Mouse (Mus musculus) limb, embryonic 10.5 days (tissue): Measurements from ENCODE around the gene Zcchc17. TPM values are rescaled to one million over a fixed set of nuclear protein-coding genes. Genes with fewer than 3 reads are reported as not detected.
A peak's percentile ranks its signal among the peaks of the same experiment; 100 is the strongest.

Experiments used
- DNase-seq: peaks from one replicate; pipeline ENCODE4 v3.0.0-alpha.2; 2017; ENCODE audit warnings: low spot score
- H3K27ac ChIP-seq: fragments of 300-500 bp; sonication (generic); 2 replicates; pipeline ENCODE4 v1.5.1; 2016; ENCODE audit warnings: mild to moderate bottlenecking
- H3K27me3 ChIP-seq: fragments of 300-500 bp; sonication (generic); 2 replicates; pipeline ENCODE4 v1.6.1; 2016; ENCODE audit warnings: low read depth, mild to moderate bottlenecking; ENCODE audit not compliant: poor library complexity, severe bottlenecking
- H3K36me3 ChIP-seq: fragments of 300-500 bp; sonication (generic); 2 replicates; pipeline ENCODE4 v1.6.1; 2016; ENCODE audit warnings: mild to moderate bottlenecking, moderate library complexity
- H3K4me1 ChIP-seq: fragments of 300-500 bp; sonication (generic); 2 replicates; pipeline ENCODE4 v1.6.1; 2016
- H3K4me3 ChIP-seq: fragments of 300-500 bp; sonication (generic); 2 replicates; pipeline ENCODE4 v1.5.1; 2016; ENCODE audit warnings: mild to moderate bottlenecking, moderate library complexity
- H3K9me3 ChIP-seq: fragments of 300-500 bp; sonication (generic); replicated peaks from 2 replicates; pipeline ENCODE4 v1.6.1; 2016; ENCODE audit warnings: mild to moderate bottlenecking
- WGBS: fragments of 180-500 bp; shearing (Covaris S2); methylation state at CpG from one replicate; pipeline ENCODE4 v1.1.7; 2016; 5-methylcytosine and 5-hydroxymethylcytosine counted together
- polyA plus RNA-seq: library from polyadenylated mRNA; unstranded; fragments of >200 nt; fragmentation: Nextera tagmentation; extraction: Ambion mirVana; gene quantifications from 2 replicates; pipeline ENCODE4 v1.2.1, GENCODE M21; 2016

The Zcchc17 gene
- polyA plus RNA-seq, 1 experiment from 2014 or later: 72.9 TPM

DNA sequence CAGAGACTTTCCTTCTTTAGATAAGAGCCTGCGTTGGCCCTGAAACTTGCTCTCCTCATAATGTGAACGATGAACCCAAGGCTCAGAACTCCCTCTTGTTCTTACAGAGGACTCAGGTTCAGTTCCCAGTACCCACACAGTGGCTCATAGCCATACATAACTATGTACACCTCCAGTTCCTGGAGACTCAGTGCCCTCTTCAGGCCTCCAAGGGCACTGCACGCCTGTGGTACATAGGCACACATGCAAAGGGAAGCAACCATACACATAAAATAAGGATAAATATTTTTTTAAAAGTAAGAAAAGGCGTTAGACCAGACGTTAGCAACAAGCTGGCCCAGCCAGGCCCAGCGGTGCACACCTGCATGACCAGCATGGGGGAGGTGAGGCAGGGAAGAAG, 10.1 kb downstream of the Zcchc17 start:
- H3K4me1 ChIP-seq: no peaks in the 10 kb centered on the region
- DNase-seq: no peak
- no peak overlapping the region for H3K4me3 ChIP-seq
- H3K9me3 ChIP-seq: no peaks in the 10 kb centered on the region
- peaks cover 94% of the 10 kb centered on the region for H3K36me3 ChIP-seq
- H3K27ac ChIP-seq: no peak overlapping the region
- WGBS: 97% methylated on average over 6 of the region's 6 CpGs
- no peaks in the 10 kb centered on the region for H3K27me3 ChIP-seq

DNA sequence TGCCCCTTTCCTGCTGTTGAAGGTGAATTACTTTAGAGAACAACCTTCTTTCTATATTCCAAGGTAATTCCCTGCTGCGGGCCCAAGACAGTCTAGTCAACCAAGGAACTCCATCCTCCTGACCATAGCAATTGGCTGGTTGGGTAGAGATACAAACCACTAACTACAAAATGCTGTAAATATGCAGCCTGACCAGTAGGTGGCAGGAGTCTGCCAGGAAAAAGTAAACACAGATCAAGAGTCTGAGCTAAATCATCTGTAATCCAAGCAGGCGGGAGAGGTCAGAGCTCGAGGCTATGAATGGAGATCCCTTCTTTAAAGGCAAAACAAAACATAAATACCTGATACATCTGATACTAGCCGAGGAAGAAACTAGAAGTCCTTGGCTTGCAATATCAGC, 18.1 kb downstream of the Zcchc17 start:
- Histone ChIP-seq H3K4me3 (no peak overlapping the region), H3K27ac (no peak overlapping the region), H3K27me3 (no peaks in the 10 kb centered on the region), H3K4me1 (no peaks in the 10 kb centered on the region), H3K36me3 (peaks cover 61% of the 10 kb centered on the region), H3K9me3 (no peaks in the 10 kb centered on the region)
- DNase-seq: peak; percentile 52
- 38% methylated on average over 4 of the region's 4 CpGs for WGBS

DNA sequence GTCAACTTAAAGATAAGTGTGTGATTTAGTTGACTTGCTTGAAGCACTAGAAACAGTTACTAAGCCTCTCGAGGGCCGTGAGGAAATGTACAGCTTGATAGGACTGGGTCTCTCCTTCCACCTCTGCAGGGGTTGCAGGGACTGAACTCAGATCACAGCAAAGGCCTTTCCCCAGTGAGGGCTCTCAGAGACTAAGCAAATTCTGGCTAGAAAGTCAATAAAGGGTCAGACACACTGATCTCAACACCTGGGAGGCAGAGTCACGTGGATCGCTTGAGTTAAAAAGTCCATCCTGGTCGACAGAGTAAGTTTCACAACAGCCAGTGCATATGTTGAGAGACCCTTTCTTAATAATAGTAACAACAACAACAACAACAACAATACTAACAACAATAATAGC, 23.9 kb downstream of the Zcchc17 start:
- Histone ChIP-seq H3K4me1 (no peaks in the 10 kb centered on the region), H3K9me3 (no peaks in the 10 kb centered on the region), H3K36me3 (peaks cover 72% of the 10 kb centered on the region), H3K27me3 (no peaks in the 10 kb centered on the region), H3K27ac (no peak overlapping the region), H3K4me3 (no peak overlapping the region)
- no peak for DNase-seq
- WGBS: 89% methylated on average over 5 of the region's 5 CpGs

DNA sequence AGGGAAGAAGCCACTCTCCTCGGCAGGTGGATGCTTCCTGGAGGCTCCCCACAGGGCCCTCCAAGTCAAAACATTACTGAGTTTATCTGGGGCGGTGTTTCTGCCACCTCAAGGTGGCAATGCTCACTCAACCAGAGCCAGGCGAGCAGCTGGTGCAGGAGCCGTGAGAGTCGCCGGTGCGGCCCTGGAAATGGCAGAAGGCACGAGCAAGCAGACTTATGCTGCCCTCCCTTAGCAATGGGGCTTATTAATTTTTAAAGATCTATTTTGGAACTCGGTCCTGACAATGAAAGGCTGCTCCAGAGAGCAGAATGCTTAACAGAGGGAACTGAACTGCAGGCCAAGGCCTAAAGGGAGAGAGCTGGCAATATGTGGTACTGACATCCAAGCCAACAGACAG, 32.4 kb downstream of the Zcchc17 start:
- Histone ChIP-seq H3K36me3 (peaks cover 84% of the 10 kb centered on the region), H3K27ac (no peak overlapping the region), H3K9me3 (no peaks in the 10 kb centered on the region), H3K4me1 (no peaks in the 10 kb centered on the region), H3K4me3 (no peak overlapping the region), H3K27me3 (no peaks in the 10 kb centered on the region)
- 88% methylated on average over 9 of the region's 9 CpGs for WGBS
- DNase-seq: no peak

DNA sequence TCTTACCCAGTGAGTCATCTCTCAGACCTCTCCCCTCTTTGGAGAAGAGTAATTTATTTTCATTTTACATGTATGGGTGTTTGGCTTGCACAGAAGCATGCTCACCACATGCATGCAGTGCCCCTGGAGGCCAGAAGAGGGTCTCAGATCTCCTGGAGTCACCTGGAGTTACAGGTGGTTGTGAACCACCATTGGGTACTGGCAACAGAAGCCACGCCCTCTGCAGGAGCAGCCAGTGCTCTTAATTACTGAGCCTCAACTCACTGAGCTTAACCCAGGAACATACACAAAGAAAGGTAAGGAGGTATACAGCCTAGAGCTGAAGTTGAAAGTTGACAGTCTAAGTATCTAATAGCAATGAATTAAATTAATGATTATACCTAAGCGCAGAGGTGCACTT, 34.3 kb downstream of the Zcchc17 start:
- 96% methylated on average over 2 of the region's 2 CpGs for WGBS
- no peak for DNase-seq
- no peaks in the 10 kb centered on the region for H3K27me3 ChIP-seq
- H3K9me3 ChIP-seq: no peaks in the 10 kb centered on the region
- H3K36me3 ChIP-seq: peaks cover 85% of the 10 kb centered on the region
- H3K27ac ChIP-seq: no peak overlapping the region
- no peak overlapping the region for H3K4me3 ChIP-seq
- H3K4me1 ChIP-seq: no peaks in the 10 kb centered on the region

DNA sequence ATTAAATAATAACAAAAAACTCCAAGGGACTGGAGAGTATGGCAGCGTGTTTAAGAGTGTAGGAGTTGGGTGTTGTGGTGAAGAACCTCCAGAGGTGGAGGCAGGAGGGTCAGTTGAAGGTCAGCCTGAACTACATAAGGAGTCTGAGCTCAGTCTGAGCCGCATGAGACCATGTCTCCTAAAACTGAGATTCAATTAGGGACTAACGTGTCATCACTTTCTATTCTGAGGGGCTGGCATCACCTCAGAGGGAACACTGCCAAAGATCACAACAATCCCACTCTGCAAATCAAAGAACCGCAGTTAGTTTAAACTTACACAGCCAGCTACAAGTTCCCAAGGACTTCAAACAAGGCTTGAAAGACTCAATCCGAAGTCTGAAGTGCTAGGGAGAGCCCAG, 36.1 kb downstream of the Zcchc17 start:
- Histone ChIP-seq H3K4me1 (no peaks in the 10 kb centered on the region), H3K27me3 (no peaks in the 10 kb centered on the region), H3K27ac (no peak overlapping the region), H3K9me3 (no peaks in the 10 kb centered on the region), H3K4me3 (no peak overlapping the region), H3K36me3 (peaks cover 90% of the 10 kb centered on the region)
- no peak for DNase-seq
- WGBS: 83% methylated on average over 5 of the region's 5 CpGs

DNA sequence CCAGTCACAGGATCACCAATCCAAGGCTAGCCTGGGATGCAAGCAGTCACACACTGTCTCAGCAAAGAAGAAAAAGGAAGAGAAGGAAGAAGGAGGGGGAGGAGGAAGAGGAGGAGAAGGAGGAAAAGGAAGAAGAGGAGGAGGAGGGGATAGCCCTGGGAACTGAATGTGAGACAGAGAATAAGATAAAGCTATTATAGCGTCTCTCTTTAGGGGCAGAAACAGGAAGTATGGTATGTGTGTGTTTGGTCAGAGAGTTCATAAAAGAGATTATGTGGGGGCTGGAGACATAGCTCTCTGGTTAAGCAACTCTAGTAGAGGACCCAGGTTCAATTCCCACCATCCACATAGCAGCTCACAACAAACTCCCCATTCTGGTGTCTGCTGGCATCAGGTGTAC, 36.6 kb downstream of the Zcchc17 start:
- Histone ChIP-seq H3K4me3 (no peak overlapping the region), H3K27me3 (no peaks in the 10 kb centered on the region), H3K36me3 (peaks cover 90% of the 10 kb centered on the region), H3K9me3 (no peaks in the 10 kb centered on the region), H3K27ac (no peak overlapping the region), H3K4me1 (no peaks in the 10 kb centered on the region)
- DNase-seq: no peak
- WGBS: 81% methylated on average over 1 of the region's 1 CpGs

DNA sequence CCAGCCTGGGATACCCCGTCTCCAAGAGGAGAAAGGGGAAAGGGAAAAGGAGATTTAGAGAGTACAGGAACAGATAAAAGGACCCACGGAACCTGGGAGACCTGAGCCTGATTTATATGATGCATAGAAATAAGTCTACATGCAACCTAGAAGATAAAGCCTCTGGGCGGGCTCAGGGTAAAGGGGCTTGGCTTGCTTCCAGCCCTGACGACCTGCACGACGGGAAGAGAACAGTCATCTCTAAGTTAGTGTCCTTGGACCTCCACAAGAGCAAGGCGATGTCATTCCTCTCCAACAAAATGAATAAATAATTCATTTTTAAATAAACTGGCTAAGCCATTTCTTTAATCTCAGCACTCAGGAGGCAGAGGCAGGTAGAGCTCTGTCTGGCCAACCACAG, 37.2 kb downstream of the Zcchc17 start:
- Histone ChIP-seq H3K27me3 (no peaks in the 10 kb centered on the region), H3K4me1 (no peaks in the 10 kb centered on the region), H3K27ac (no peak overlapping the region), H3K9me3 (no peaks in the 10 kb centered on the region), H3K36me3 (peaks cover 90% of the 10 kb centered on the region), H3K4me3 (no peak overlapping the region)
- no peak for DNase-seq
- WGBS: 92% methylated on average over 7 of the region's 7 CpGs

DNA sequence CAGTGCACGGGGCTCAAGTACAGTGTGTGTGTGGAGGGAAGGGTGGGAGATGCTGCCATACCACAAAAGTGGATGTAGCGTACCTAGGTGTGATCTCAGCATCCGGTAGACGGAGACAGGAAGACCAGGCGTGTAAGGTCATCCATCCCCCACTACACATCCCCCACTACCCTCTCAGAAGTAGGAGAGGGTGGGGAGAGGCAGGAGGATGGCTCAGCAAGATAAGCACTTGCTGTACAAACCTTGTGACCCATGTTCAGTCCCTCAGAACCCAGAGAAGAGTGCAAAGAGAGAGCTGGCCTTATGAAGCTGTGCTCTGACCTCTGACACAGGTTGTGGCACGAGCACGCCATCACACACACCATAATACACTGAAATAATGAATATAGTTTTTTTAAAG, 38.1 kb downstream of the Zcchc17 start:
- WGBS: 89% methylated on average over 7 of the region's 7 CpGs
- DNase-seq: no peak
- Histone ChIP-seq H3K27ac (no peak overlapping the region), H3K27me3 (no peaks in the 10 kb centered on the region), H3K36me3 (peaks cover 90% of the 10 kb centered on the region), H3K9me3 (no peaks in the 10 kb centered on the region), H3K4me1 (no peaks in the 10 kb centered on the region), H3K4me3 (no peak overlapping the region)

DNA sequence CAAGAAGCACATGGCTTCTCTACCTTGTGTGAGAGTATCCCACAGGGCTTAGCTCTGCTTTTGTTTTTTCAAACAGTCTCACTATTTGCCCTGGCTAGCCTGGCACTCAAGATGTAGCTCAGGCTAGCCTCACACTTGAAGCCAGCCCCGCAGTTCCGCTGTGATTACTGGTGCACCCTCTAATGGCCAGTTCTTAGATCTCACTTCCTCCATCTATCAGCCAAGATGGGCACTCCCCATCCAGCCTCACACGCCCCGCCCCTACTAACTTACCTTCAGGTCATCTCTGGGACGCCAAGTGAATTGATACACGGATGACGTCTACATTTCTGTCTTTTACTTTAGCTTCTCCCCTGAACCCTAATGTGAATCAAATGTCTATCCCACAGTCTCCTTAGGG, 40.2 kb downstream of the Zcchc17 start:
- H3K27ac ChIP-seq: no peak overlapping the region
- no peaks in the 10 kb centered on the region for H3K27me3 ChIP-seq
- no peak overlapping the region for H3K4me3 ChIP-seq
- H3K4me1 ChIP-seq: no peaks in the 10 kb centered on the region
- peaks cover 90% of the 10 kb centered on the region for H3K36me3 ChIP-seq
- no peaks in the 10 kb centered on the region for H3K9me3 ChIP-seq
- WGBS: 83% methylated on average over 7 of the region's 7 CpGs
- DNase-seq: no peak

DNA sequence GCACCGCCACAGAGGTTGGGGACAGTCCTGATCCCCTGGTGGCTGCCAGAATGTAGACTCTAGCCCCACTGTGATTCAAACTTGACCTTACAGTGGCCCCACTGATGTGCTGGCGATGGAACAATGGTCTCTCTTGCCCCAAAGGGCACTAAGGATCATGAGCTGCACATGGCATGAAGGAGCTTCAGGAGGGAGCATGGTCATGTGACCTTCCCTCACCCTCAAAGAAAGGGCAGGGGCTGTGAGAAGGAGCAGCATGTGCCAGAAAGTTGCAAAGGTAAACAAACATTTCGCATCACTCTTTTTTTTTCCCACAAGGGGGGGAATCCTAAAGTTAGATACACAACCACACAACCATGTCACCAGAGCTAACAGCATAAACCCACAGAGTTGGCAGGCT, 41.6 kb downstream of the Zcchc17 start:
- peaks cover 82% of the 10 kb centered on the region for H3K36me3 ChIP-seq

DNA sequence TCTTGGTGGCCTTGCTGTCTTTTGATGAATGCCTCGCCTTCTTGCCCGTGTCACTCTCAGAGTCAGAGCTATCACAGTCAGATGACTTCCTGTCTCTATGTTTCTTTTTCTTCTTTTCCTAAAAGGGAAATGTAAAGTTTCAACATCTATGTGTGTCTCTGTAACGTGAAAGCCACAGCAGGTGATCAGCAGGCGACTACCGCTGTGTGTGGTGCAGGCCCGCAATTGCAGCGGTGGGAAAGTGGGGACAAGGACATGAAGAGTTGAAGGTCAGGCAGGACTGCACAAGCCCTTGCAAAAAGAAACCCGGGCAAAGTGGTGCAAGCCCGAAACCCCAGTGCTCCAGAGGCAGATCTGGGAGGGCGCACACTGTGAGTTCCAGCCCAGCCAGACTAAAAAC, 43.1 kb downstream of the Zcchc17 start:
- Histone ChIP-seq H3K4me3 (no peak overlapping the region), H3K36me3 (peaks cover 68% of the 10 kb centered on the region), H3K9me3 (no peaks in the 10 kb centered on the region), H3K27ac (no peak overlapping the region), H3K27me3 (peaks cover 3% of the 10 kb centered on the region), H3K4me1 (no peaks in the 10 kb centered on the region)
- no peak for DNase-seq
- 89% methylated on average over 10 of the region's 10 CpGs for WGBS

More for the DNA sequence above, 41.6 kb downstream of the Zcchc17 start:
- H3K9me3 ChIP-seq: no peaks in the 10 kb centered on the region
- H3K27me3 ChIP-seq: no peaks in the 10 kb centered on the region
- H3K4me1 ChIP-seq: no peaks in the 10 kb centered on the region
- 70% methylated on average over 3 of the region's 3 CpGs for WGBS
- no peak for DNase-seq
- no peak overlapping the region for H3K4me3 ChIP-seq
- H3K27ac ChIP-seq: no peak overlapping the region

DNA sequence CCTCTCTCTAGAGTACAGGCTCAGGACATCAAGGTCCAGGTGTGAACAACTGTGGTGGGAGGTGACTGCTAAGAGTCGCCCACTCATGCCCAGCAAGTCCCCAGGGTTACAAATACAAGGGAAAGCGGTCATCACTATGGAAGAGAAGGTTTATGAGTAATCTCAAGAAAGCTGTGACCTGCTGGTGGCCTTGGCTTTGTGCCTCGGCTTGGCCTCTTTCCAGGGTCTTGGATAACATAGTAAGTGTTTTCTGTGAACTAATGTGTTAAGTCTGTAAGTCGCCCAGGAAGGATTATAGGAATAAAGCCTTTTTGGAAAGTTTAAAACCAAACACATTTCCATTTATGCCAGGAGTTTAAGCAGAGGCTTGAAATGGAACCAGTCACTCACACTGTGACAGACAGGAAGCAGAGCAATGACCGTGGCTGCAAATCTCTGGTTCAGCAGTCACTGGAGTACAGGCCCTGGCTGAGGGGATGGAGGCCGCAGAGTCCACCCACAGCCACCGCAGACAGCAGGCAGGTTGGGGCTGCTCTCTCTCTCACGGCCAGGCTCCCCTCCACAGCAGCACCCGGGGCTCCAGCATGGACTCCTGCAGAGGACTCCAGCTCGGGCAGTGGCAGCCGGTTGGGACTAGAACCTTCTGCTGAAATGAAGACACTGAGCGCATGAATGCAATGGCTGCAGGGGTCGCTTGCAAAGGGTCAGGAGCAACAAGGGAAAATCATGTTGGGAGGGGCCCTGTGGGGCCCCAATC, 43.8 kb downstream of the Zcchc17 start:
- Histone ChIP-seq H3K4me3 (no peak overlapping the region), H3K36me3 (peaks cover 63% of the 10 kb centered on the region), H3K4me1 (no peaks in the 10 kb centered on the region), H3K27me3 (peaks cover 11% of the 10 kb centered on the region), H3K9me3 (no peaks in the 10 kb centered on the region), H3K27ac (no peak overlapping the region)
- DNase-seq: no peak
- WGBS: 86% methylated on average over 13 of the region's 13 CpGs

DNA sequence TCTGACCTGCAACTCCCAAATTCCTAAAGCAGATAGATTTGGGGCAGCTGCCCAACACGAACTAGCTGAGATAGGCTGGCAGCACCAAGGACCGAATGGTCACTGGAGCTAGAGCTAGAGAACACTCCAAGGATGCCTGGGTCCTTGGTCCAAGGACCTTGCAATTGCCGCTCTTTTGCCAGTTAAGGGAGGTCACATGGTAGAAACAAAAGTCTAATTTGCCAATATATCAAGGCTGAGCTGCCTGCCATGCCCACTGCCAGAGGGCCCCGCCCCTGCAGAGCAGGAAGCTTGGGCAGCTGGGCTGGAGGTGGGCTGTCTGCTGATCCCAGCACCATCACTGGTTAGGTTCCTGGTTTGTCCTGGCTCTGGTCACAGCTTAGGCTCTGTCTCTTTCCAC, 46.2 kb downstream of the Zcchc17 start:
- Histone ChIP-seq H3K27ac (no peak overlapping the region), H3K27me3 (peaks cover 35% of the 10 kb centered on the region), H3K4me3 (no peak overlapping the region), H3K9me3 (no peaks in the 10 kb centered on the region), H3K4me1 (peaks cover 8% of the 10 kb centered on the region), H3K36me3 (peaks cover 44% of the 10 kb centered on the region)
- WGBS: 90% methylated on average over 4 of the region's 4 CpGs
- DNase-seq: no peak
